Mouse (Mus musculus): ENCODE measurements around the gene 4930544D05Rik. TPM values are rescaled to one million over a fixed set of nuclear protein-coding genes. Genes with fewer than 3 reads are reported as not detected.

Gene 4930544D05Rik
- polyA plus RNA-seq, 1 experiment from 2014 or later = not detected

GRCm38 (mm10) chr11:70629557-70629956, 13.9 kb downstream of the 4930544D05Rik start:
- Histone ChIP-seq H3K27me3 (no peaks in the 10 kb centered on the region), H3K4me2 (no peak overlapping the region), H3K4me1 (replicated peaks) (no peaks in the 10 kb centered on the region), H3K9ac (no peak overlapping the region), H3K27ac (replicated peaks) (no peak overlapping the region), H3K36me3 (no peaks in the 10 kb centered on the region), H3K9me3 (no peaks in the 10 kb centered on the region), H3K4me3 (no peak overlapping the region)
- no peak for ATAC-seq (ENCODE audit: low FRiP score, low read depth)
- WGBS = 58% methylated on average over 5 of the region's 5 CpGs

- Histone ChIP-seq H3K4me2 (no peak overlapping the region), H3K36me3 (no peaks in the 10 kb centered on the region), H3K4me3 (no peak overlapping the region), H3K27ac (replicated peaks) (no peak overlapping the region), H3K9me3 (no peaks in the 10 kb centered on the region), H3K9ac (no peak overlapping the region), H3K4me1 (replicated peaks) (no peaks in the 10 kb centered on the region), H3K27me3 (no peaks in the 10 kb centered on the region)
- no peak for ATAC-seq (ENCODE audit: low FRiP score, low read depth)
- 70% methylated on average over 7 of the region's 7 CpGs for WGBS
Observed at GRCm38 (mm10) chr11:70630129-70630528, 14.5 kb downstream of the 4930544D05Rik start.

GRCm38 (mm10) chr11:70635601-70636000, 20.0 kb downstream of the 4930544D05Rik start:
- no peak overlapping the region for H3K9ac ChIP-seq
- no peaks in the 10 kb centered on the region for H3K9me3 ChIP-seq
- no peaks in the 10 kb centered on the region for H3K27me3 ChIP-seq
- no peaks in the 10 kb centered on the region for H3K36me3 ChIP-seq
- H3K4me3 ChIP-seq = no peak overlapping the region
- WGBS = 86% methylated on average over 4 of the region's 4 CpGs
- no peak overlapping the region for H3K27ac ChIP-seq (replicated peaks)
- H3K4me2 ChIP-seq = no peak overlapping the region
- H3K4me1 ChIP-seq (replicated peaks) = no peaks in the 10 kb centered on the region
- no peak for ATAC-seq (ENCODE audit: low FRiP score, low read depth)

DNA sequence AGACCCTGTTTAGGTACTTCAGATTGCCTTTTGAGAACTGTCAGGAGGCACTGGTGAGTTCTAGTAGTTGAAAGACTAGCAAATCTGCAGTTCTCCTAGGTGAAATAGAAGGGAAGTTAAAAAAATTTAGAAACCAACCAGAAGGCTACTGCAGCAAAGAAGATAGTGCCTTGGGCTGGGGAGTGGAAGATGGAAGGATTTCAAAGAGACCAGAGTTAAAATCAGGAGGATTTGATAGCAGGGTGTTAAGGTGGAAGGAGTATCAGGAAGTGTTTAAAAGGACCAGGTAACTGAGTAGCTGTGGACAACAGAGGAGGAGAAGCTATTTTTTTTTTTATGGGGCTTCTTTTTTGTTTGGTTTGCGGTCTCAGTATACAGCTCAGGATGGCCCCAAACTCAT, 22.1 kb downstream of the 4930544D05Rik start:
- WGBS = 95% methylated on average over 1 of the region's 1 CpGs
- Histone ChIP-seq H3K36me3 (peaks cover 3% of the 10 kb centered on the region), H3K27me3 (no peaks in the 10 kb centered on the region), H3K4me3 (no peak overlapping the region), H3K9ac (no peak overlapping the region), H3K9me3 (no peaks in the 10 kb centered on the region), H3K4me2 (no peak overlapping the region), H3K4me1 (replicated peaks) (no peaks in the 10 kb centered on the region), H3K27ac (replicated peaks) (no peak overlapping the region)
- ATAC-seq (ENCODE audit: low FRiP score, low read depth) = no peak

- 83% methylated on average over 1 of the region's 1 CpGs for WGBS
- no peak overlapping the region for H3K4me2 ChIP-seq
- no peaks in the 10 kb centered on the region for H3K9me3 ChIP-seq
- H3K4me3 ChIP-seq = no peak overlapping the region
- peaks cover 5% of the 10 kb centered on the region for H3K36me3 ChIP-seq
- no peak overlapping the region for H3K27ac ChIP-seq (replicated peaks)
- H3K4me1 ChIP-seq (replicated peaks) = no peaks in the 10 kb centered on the region
- no peak for ATAC-seq (ENCODE audit: low FRiP score, low read depth)
- no peak overlapping the region for H3K9ac ChIP-seq
- no peaks in the 10 kb centered on the region for H3K27me3 ChIP-seq
Observed at GRCm38 (mm10) chr11:70638293-70638692, 22.6 kb downstream of the 4930544D05Rik start.

GRCm38 (mm10) chr11:70638714-70639278, 23.1 kb downstream of the 4930544D05Rik start, which contains the start of gene Gp1ba:
Gp1ba (plus strand) TSS chr11:70639122.
- H3K27me3 ChIP-seq = no peaks in the 10 kb centered on the region
- 59% methylated on average over 5 of the region's 5 CpGs for WGBS
- peaks cover 9% of the 10 kb centered on the region for H3K36me3 ChIP-seq
- H3K9me3 ChIP-seq = no peaks in the 10 kb centered on the region
- no peak within 1 kb of the TSS for H3K9ac ChIP-seq
- no peak for ATAC-seq (ENCODE audit: low FRiP score, low read depth)
- H3K4me1 ChIP-seq (replicated peaks) = no peaks in the 10 kb centered on the region
- no peak within 1 kb of the TSS for H3K27ac ChIP-seq (replicated peaks)
- H3K4me3 ChIP-seq = no peak within 1 kb of the TSS
- H3K4me2 ChIP-seq = no peak within 1 kb of the TSS

DNA sequence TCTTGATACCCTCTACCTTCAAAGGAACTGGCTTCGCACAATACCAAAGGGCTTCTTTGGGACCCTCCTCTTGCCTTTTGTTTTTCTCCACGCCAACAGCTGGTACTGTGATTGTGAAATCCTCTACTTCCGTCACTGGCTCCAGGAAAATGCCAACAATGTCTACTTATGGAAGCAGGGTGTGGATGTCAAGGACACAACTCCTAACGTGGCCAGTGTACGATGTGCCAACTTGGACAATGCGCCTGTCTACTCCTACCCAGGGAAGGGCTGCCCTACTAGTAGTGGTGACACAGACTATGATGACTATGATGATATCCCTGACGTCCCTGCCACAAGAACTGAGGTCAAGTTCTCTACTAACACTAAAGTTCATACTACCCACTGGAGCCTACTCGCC, 24.3 kb downstream of the 4930544D05Rik start:
- H3K27me3 ChIP-seq = no peaks in the 10 kb centered on the region
- H3K9ac ChIP-seq = no peak overlapping the region
- H3K4me1 ChIP-seq (replicated peaks) = peaks cover 3% of the 10 kb centered on the region; the same call in 1 of the 2 replicates
- WGBS = 85% methylated on average over 8 of the region's 8 CpGs
- no peaks in the 10 kb centered on the region for H3K9me3 ChIP-seq
- no peak overlapping the region for H3K27ac ChIP-seq (replicated peaks)
- no peak for ATAC-seq (ENCODE audit: low FRiP score, low read depth)
- H3K4me2 ChIP-seq = no peak overlapping the region
- H3K4me3 ChIP-seq = no peak overlapping the region
- peaks cover 20% of the 10 kb centered on the region for H3K36me3 ChIP-seq

- H3K4me2 ChIP-seq = no peak overlapping the region
- H3K9me3 ChIP-seq = no peaks in the 10 kb centered on the region
- WGBS = 86% methylated on average over 7 of the region's 7 CpGs
- peaks cover 21% of the 10 kb centered on the region for H3K36me3 ChIP-seq
- no peaks in the 10 kb centered on the region for H3K27me3 ChIP-seq
- H3K9ac ChIP-seq = no peak overlapping the region
- ATAC-seq (ENCODE audit: low FRiP score, low read depth) = no peak
- H3K27ac ChIP-seq (replicated peaks) = no peak overlapping the region
- peaks cover 16% of the 10 kb centered on the region for H3K4me1 ChIP-seq (replicated peaks)
- H3K4me3 ChIP-seq = no peak overlapping the region
Observed at GRCm38 (mm10) chr11:70641241-70641640, 25.6 kb downstream of the 4930544D05Rik start.

GRCm38 (mm10) chr11:70643051-70643450, 27.4 kb downstream of the 4930544D05Rik start:
- peaks cover 21% of the 10 kb centered on the region for H3K36me3 ChIP-seq
- H3K4me2 ChIP-seq = no peak overlapping the region
- no peak overlapping the region for H3K4me3 ChIP-seq
- H3K27me3 ChIP-seq = no peaks in the 10 kb centered on the region
- no peaks in the 10 kb centered on the region for H3K9me3 ChIP-seq
- WGBS = 90% methylated on average over 6 of the region's 6 CpGs
- peaks cover 23% of the 10 kb centered on the region for H3K4me1 ChIP-seq (replicated peaks)
- H3K27ac ChIP-seq (replicated peaks) = no peak overlapping the region
- H3K9ac ChIP-seq = no peak overlapping the region
- ATAC-seq (ENCODE audit: low FRiP score, low read depth) = no peak

DNA sequence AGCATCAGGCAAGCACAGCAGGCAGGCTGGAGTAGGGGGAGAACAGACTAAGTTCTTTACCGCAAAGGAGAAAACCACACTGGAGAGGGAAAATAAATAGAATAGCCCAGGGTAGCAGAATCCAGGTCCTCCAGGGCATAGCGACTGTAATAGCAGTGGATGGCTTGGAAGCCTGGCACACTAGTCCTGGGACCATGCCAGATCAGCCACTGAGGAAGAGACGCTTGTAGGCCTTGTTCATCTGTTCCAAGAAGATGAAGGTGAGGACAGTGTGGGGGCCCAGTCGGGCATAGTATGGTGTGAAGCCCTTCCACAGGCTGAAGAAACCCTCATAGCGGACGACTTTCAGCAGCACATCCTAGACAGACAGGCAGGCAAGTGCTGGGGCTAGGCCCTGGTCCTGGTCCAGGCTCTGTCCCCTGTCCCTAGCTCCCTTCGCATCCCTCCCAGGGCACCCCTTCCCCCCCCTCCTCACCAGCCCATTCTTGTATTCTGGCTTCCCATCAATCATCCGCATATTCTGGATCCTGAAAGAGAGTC, 29.0 kb downstream of the 4930544D05Rik start:
- Histone ChIP-seq H3K9ac (no peak overlapping the region), H3K27ac (replicated peaks) (no peak overlapping the region), H3K4me1 (replicated peaks) (peaks cover 36% of the 10 kb centered on the region), H3K27me3 (no peaks in the 10 kb centered on the region), H3K9me3 (no peaks in the 10 kb centered on the region), H3K36me3 (peaks cover 29% of the 10 kb centered on the region), H3K4me3 (no peak overlapping the region), H3K4me2 (0 out of 2 replicates have a peak overlapping the region, but pooled peaks have one; percentile 89)
- WGBS = 95% methylated on average over 8 of the region's 8 CpGs
- ATAC-seq (ENCODE audit: low FRiP score, low read depth) = no peak

GRCm38 (mm10) chr11:70645461-70646258, 30.0 kb downstream of the 4930544D05Rik start:
- Histone ChIP-seq H3K27me3 (no peaks in the 10 kb centered on the region), H3K9me3 (no peaks in the 10 kb centered on the region), H3K9ac (peak overlapping the region; percentile 96), H3K4me2 (peak overlapping the region; percentile 89), H3K36me3 (peaks cover 40% of the 10 kb centered on the region), H3K27ac (replicated peaks) (peak overlapping the region; percentile 92; the same call in 1 of the 2 replicates), H3K4me1 (replicated peaks) (peaks cover 36% of the 10 kb centered on the region), H3K4me3 (peak overlapping the region; percentile 68)
- no peak for ATAC-seq (ENCODE audit: low FRiP score, low read depth)
- 92% methylated on average over 12 of the region's 12 CpGs for WGBS

GRCm38 (mm10) chr11:70646259-70646555, 30.6 kb downstream of the 4930544D05Rik start:
- Histone ChIP-seq H3K4me2 (peak overlapping the region; percentile 89), H3K36me3 (peaks cover 45% of the 10 kb centered on the region), H3K27me3 (no peaks in the 10 kb centered on the region), H3K4me3 (peak overlapping the region; percentile 68), H3K9ac (peak overlapping the region; percentile 96), H3K4me1 (replicated peaks) (peaks cover 41% of the 10 kb centered on the region), H3K9me3 (no peaks in the 10 kb centered on the region), H3K27ac (replicated peaks) (peak overlapping the region; percentile 92)
- 20% methylated on average over 3 of the region's 3 CpGs for WGBS
- no peak; the same call in 1 of the 2 replicates for ATAC-seq (ENCODE audit: low FRiP score, low read depth)
